Mouse (Mus musculus) adrenal gland, adult 8-10 months (tissue): ENCODE results near the gene Prss42. TPM values are rescaled to one million over a fixed set of nuclear protein-coding genes. Genes with fewer than 3 reads are reported as not detected.
"Not testable (repeated sequence)": the region's sequence is repeated elsewhere in the genome, so short reads cannot be mapped to it uniquely, and the experiment has no call there.

Experiments
- DNase-seq: peaks from one replicate; pipeline ENCODE4 v3.0.0; 2022
- total RNA-seq, 4 experiments: library from RNA; stranded (reverse); gene quantifications; 2 replicates each; pipeline ENCODE4 v1.2.4; 2022

The Prss42 gene
- total RNA-seq, 4 experiments from 2014 or later = not detected

GRCm38 (mm10) chr9:110790462-110790861, 7.5 kb upstream of the Prss42 start:
- no peak for DNase-seq

- no peak for DNase-seq
These were observed 953 bp upstream of the Prss42 start for GRCm38 (mm10) chr9:110797013-110797412.

GRCm38 (mm10) chr9:110800834-110801479, 3.0 kb downstream of the Prss42 start:
- DNase-seq = no peak

- no peak for DNase-seq
These were observed 5.3 kb downstream of the Prss42 start for GRCm38 (mm10) chr9:110803294-110803693.

GRCm38 (mm10) chr9:110810051-110810450, 12.1 kb downstream of the Prss42 start:
- no peak for DNase-seq

GRCm38 (mm10) chr9:110813789-110814188, 15.8 kb downstream of the Prss42 start, which contains the start of gene Prss44:
Prss44 (plus strand) TSS chr9:110813994.
- no peak for DNase-seq

- not testable (repeated sequence) for DNase-seq
These were observed 22.6 kb downstream of the Prss42 start for GRCm38 (mm10) chr9:110820546-110820945.

- DNase-seq = no peak
These were observed 23.5 kb downstream of the Prss42 start for GRCm38 (mm10) chr9:110821436-110821835.

GRCm38 (mm10) chr9:110825426-110825825, 27.5 kb downstream of the Prss42 start:
- no peak for DNase-seq

- DNase-seq = no peak
These were observed 27.9 kb downstream of the Prss42 start for GRCm38 (mm10) chr9:110825832-110826231.

- DNase-seq = no peak
These were observed 28.4 kb downstream of the Prss42 start, which contains the start of gene Prss43 for GRCm38 (mm10) chr9:110826390-110826789. Prss43 (plus strand) TSS chr9:110826690.

GRCm38 (mm10) chr9:110833021-110833420, 35.1 kb downstream of the Prss42 start:
- DNase-seq = no peak

GRCm38 (mm10) chr9:110834411-110834810, 36.4 kb downstream of the Prss42 start, which contains the start of gene Prss45:
Prss45 (plus strand) TSS chr9:110834588.
- DNase-seq = no peak

- no peak for DNase-seq
These were observed 37.0 kb downstream of the Prss42 start for GRCm38 (mm10) chr9:110834961-110835360.

GRCm38 (mm10) chr9:110836112-110836511, 38.1 kb downstream of the Prss42 start:
- DNase-seq = no peak

- DNase-seq = no peak
These were observed 42.9 kb downstream of the Prss42 start for GRCm38 (mm10) chr9:110840905-110841304.

- no peak for DNase-seq
These were observed 43.5 kb downstream of the Prss42 start for GRCm38 (mm10) chr9:110841438-110841837.

- DNase-seq = no peak
These were observed 46.2 kb downstream of the Prss42 start, which contains the start of gene Prss46 for GRCm38 (mm10) chr9:110844206-110844605. Prss46 (plus strand) TSS chr9:110844506.

- DNase-seq = no peak
These were observed 51.2 kb downstream of the Prss42 start for GRCm38 (mm10) chr9:110849162-110849561.

Other genes with a start within 250 kb of the Prss42 start
- 10 to 100 TPM; 15.5 to 19.1 (median 16.3) TPM for gene Nradd, start 173.7 kb upstream of the Prss42 start, total RNA-seq
- 10 to 100 TPM in 2 of 4 experiments, 1 to 10 TPM in 2; 7.7 to 18.1 (median 13.1) TPM for gene Nbeal2, start 144.0 kb upstream of the Prss42 start, total RNA-seq
- 10 to 100 TPM; 62.7 to 77.9 (median 68.5) TPM for gene Ccdc12, start 141.7 kb upstream of the Prss42 start, total RNA-seq
- gene Myl3, start 56.3 kb upstream of the Prss42 start, total RNA-seq = under 1 TPM in 2 of 4 experiments, not detected in 2; 0.26 to 0.40 TPM
- 10 to 100 TPM in 1 of 4 experiments, 1 to 10 TPM in 3; 7.2 to 12.3 (median 9.3) TPM for gene Pth1r, start 51.0 kb upstream of the Prss42 start, total RNA-seq
- not detected for gene Prss44, start 15.8 kb downstream of the Prss42 start, total RNA-seq
- not detected for gene Prss43, start 28.5 kb downstream of the Prss42 start, total RNA-seq
- under 1 TPM in 1 of 4 experiments, not detected in 3; 0.24 TPM for gene Prss45, start 36.4 kb downstream of the Prss42 start, total RNA-seq
- gene Prss46, start 46.3 kb downstream of the Prss42 start, total RNA-seq = not detected
- not detected for gene Prss50, start 59.8 kb downstream of the Prss42 start, total RNA-seq
- gene Als2cl, start 81.7 kb downstream of the Prss42 start, total RNA-seq = 10 to 100 TPM; 16.4 to 43.7 (median 30.2) TPM
- 1 to 10 TPM; 2.3 to 7.5 (median 5.1) TPM for gene Tmie, start 81.9 kb downstream of the Prss42 start, total RNA-seq
- gene Fam240a, start 118.7 kb downstream of the Prss42 start, total RNA-seq = not detected
- gene Tdgf1, start 148.0 kb downstream of the Prss42 start, total RNA-seq = under 1 TPM in 1 of 4 experiments, not detected in 3; 0.14 TPM
- gene Lrrc2, start 153.4 kb downstream of the Prss42 start, total RNA-seq = 10 to 100 TPM; 13.0 to 17.1 (median 14.1) TPM
- gene Rtp3, start 192.4 kb downstream of the Prss42 start, total RNA-seq = 1 to 10 TPM; 2.5 to 4.6 (median 3.9) TPM
- gene Ltf, start 221.1 kb downstream of the Prss42 start, total RNA-seq = 1 to 10 TPM in 3 of 4 experiments, under 1 TPM in 1; 0.87 to 3.2 (median 2.0) TPM